Mouse (Mus musculus) embryonic facial prominence, embryonic 14.5 days (tissue): Measurements from ENCODE around the gene Slc39a11. TPM values are rescaled to one million over a fixed set of nuclear protein-coding genes. Genes with fewer than 3 reads are reported as not detected.

Experiments
- ATAC-seq: fragments of 200-750 bp; cut with Nextera tagmentation; 2 replicates; pipeline ENCODE4 v1.8.0; 2017; ENCODE audit warnings: low read depth, moderate number of reproducible peaks, moderate TSS enrichment
- DNase-seq: peaks from one replicate; pipeline ENCODE4 v3.0.0-alpha.2; 2015; ENCODE audit warnings: low spot score
- H3K27ac ChIP-seq: fragments of 300-500 bp; sonication (generic); replicated peaks from 2 replicates; pipeline ENCODE4 v1.5.1; 2014; ENCODE audit warnings: low read depth, mild to moderate bottlenecking, low read length, moderate library complexity
- H3K27me3 ChIP-seq: fragments of 300-500 bp; sonication (generic); replicated peaks from 2 replicates; pipeline ENCODE4 v1.6.1; 2014; ENCODE audit warnings: low read length; ENCODE audit not compliant: control insufficient read depth, insufficient read depth
- H3K36me3 ChIP-seq: fragments of 300-500 bp; sonication (generic); 2 replicates; pipeline ENCODE4 v1.6.1; 2014; ENCODE audit warnings: low read length, mixed read lengths; ENCODE audit not compliant: control insufficient read depth, insufficient read depth
- H3K4me1 ChIP-seq: fragments of 300-500 bp; sonication (generic); 2 replicates; pipeline ENCODE4 v1.6.1; 2014; ENCODE audit warnings: antibody characterized with exemption, low read length; ENCODE audit not compliant: control insufficient read depth, insufficient read depth
- H3K4me2 ChIP-seq: fragments of 300-500 bp; sonication (generic); 2 replicates; pipeline ENCODE4 v1.6.1; 2014; ENCODE audit warnings: low read depth, mild to moderate bottlenecking, low read length, moderate library complexity, mixed read lengths
- H3K4me3 ChIP-seq: fragments of 300-500 bp; sonication (generic); 2 replicates; pipeline ENCODE4 v1.5.1; 2014; ENCODE audit warnings: low read depth, mild to moderate bottlenecking, low read length
- H3K9ac ChIP-seq: fragments of 300-500 bp; sonication (generic); 2 replicates; pipeline ENCODE4 v1.6.1; 2014; ENCODE audit warnings: low read depth, mild to moderate bottlenecking, low read length, moderate library complexity, mixed read lengths
- H3K9me3 ChIP-seq: fragments of 300-500 bp; sonication (generic); 2 replicates; pipeline ENCODE4 v1.6.1; 2016; ENCODE audit warnings: low read length; ENCODE audit not compliant: control insufficient read depth
- WGBS: fragments of 180-500 bp; shearing (Covaris S2); extraction: QIAGEN DNeasy Blood & Tissue Kit; methylation state at CpG from one replicate; pipeline ENCODE4 v1.1.7; 2014; 5-methylcytosine and 5-hydroxymethylcytosine counted together
- polyA plus RNA-seq: library from polyadenylated mRNA; unstranded; fragments of >200 nt; fragmentation: Nextera tagmentation; extraction: Ambion mirVana; gene quantifications from 2 replicates; pipeline ENCODE4 v1.2.1, GENCODE M21; 2014

The Slc39a11 gene
- polyA plus RNA-seq, 1 experiment from 2014 or later, result 23.6 TPM

- Histone ChIP-seq H3K9ac (no peak overlapping the region), H3K4me3 (no peak overlapping the region), H3K27ac (no peak overlapping the region), H3K4me2 (no peak overlapping the region), H3K27me3 (no peaks in the 10 kb centered on the region), H3K9me3 (no peaks in the 10 kb centered on the region), H3K36me3 (no peaks in the 10 kb centered on the region), H3K4me1 (no peaks in the 10 kb centered on the region)
- WGBS, result 56% methylated on average over 17 of the region's 17 CpGs
- DNase-seq (no peak), ATAC-seq (no peak)
These were observed 179.7 kb downstream of the Slc39a11 start for GRCm38 (mm10) chr11:113469919-113470785.

GRCm38 (mm10) chr11:113468016-113468415, 181.9 kb downstream of the Slc39a11 start:
- DNase-seq (no peak), ATAC-seq (no peak; the same call in 1 of the 2 replicates)
- Histone ChIP-seq H3K4me1 (no peaks in the 10 kb centered on the region), H3K36me3 (no peaks in the 10 kb centered on the region), H3K4me2 (no peak overlapping the region), H3K27ac (no peak overlapping the region), H3K4me3 (no peak overlapping the region), H3K9ac (no peak overlapping the region), H3K9me3 (no peaks in the 10 kb centered on the region), H3K27me3 (no peaks in the 10 kb centered on the region)
- WGBS, result 64% methylated on average over 10 of the region's 10 CpGs

- H3K4me2 ChIP-seq, result no peak overlapping the region
- DNase-seq, result no peak
- no peaks in the 10 kb centered on the region for H3K36me3 ChIP-seq
- no peak overlapping the region for H3K4me3 ChIP-seq
- WGBS, result 81% methylated on average over 12 of the region's 12 CpGs
- no peak overlapping the region for H3K27ac ChIP-seq
- no peaks in the 10 kb centered on the region for H3K9me3 ChIP-seq
- H3K4me1 ChIP-seq, result no peaks in the 10 kb centered on the region
- 0 out of 2 replicates have a peak, but pooled peaks have one; percentile 17 for ATAC-seq
- H3K9ac ChIP-seq, result no peak overlapping the region
- no peaks in the 10 kb centered on the region for H3K27me3 ChIP-seq
These were observed 182.5 kb downstream of the Slc39a11 start for GRCm38 (mm10) chr11:113467313-113467811.

- DNase-seq (no peak), ATAC-seq (no peak)
- H3K4me3 ChIP-seq, result no peak overlapping the region
- H3K4me2 ChIP-seq, result no peak overlapping the region
- no peaks in the 10 kb centered on the region for H3K4me1 ChIP-seq
- 0 out of 2 replicates have a peak, but pooled peaks cover 1% of the 10 kb centered on the region for H3K9me3 ChIP-seq
- H3K27ac ChIP-seq, result no peak overlapping the region
- no peaks in the 10 kb centered on the region for H3K27me3 ChIP-seq
- H3K36me3 ChIP-seq, result no peaks in the 10 kb centered on the region
- WGBS, result 88% methylated on average over 2 of the region's 2 CpGs
- H3K9ac ChIP-seq, result no peak overlapping the region
These were observed 189.8 kb downstream of the Slc39a11 start for GRCm38 (mm10) chr11:113460118-113460517.

- Histone ChIP-seq H3K4me1 (no peaks in the 10 kb centered on the region), H3K4me2 (no peak overlapping the region), H3K36me3 (no peaks in the 10 kb centered on the region), H3K27me3 (no peaks in the 10 kb centered on the region), H3K4me3 (no peak overlapping the region), H3K9me3 (0 out of 2 replicates have a peak, but pooled peaks cover 3% of the 10 kb centered on the region), H3K27ac (no peak overlapping the region), H3K9ac (no peak overlapping the region)
- DNase-seq, result no peak
- ATAC-seq, result no peak
- WGBS, result 67% methylated on average over 15 of the region's 15 CpGs
These were observed 191.2 kb downstream of the Slc39a11 start for GRCm38 (mm10) chr11:113458582-113459210.

- 0 out of 2 replicates have a peak, but pooled peaks cover 3% of the 10 kb centered on the region for H3K9me3 ChIP-seq
- H3K9ac ChIP-seq, result no peak overlapping the region
- no peak overlapping the region for H3K4me3 ChIP-seq
- no peaks in the 10 kb centered on the region for H3K27me3 ChIP-seq
- WGBS, result 18% methylated on average over 16 of the region's 16 CpGs
- no peak overlapping the region for H3K27ac ChIP-seq
- no peak for DNase-seq
- H3K4me2 ChIP-seq, result no peak overlapping the region
- H3K4me1 ChIP-seq, result peaks cover 6% of the 10 kb centered on the region; the same call in 1 of the 2 replicates
- no peak for ATAC-seq
- H3K36me3 ChIP-seq, result no peaks in the 10 kb centered on the region
These were observed 196.9 kb downstream of the Slc39a11 start for GRCm38 (mm10) chr11:113452861-113453568.

GRCm38 (mm10) chr11:113451301-113451700, 198.6 kb downstream of the Slc39a11 start:
- no peaks in the 10 kb centered on the region for H3K27me3 ChIP-seq
- ATAC-seq (no peak), DNase-seq (no peak)
- no peak overlapping the region for H3K27ac ChIP-seq
- 0 out of 2 replicates have a peak, but pooled peaks cover 3% of the 10 kb centered on the region for H3K9me3 ChIP-seq
- no peak overlapping the region for H3K4me2 ChIP-seq
- no peak overlapping the region for H3K9ac ChIP-seq
- H3K4me3 ChIP-seq, result no peak overlapping the region
- H3K36me3 ChIP-seq, result no peaks in the 10 kb centered on the region
- H3K4me1 ChIP-seq, result peaks cover 6% of the 10 kb centered on the region; the same call in 1 of the 2 replicates
- WGBS, result 62% methylated on average over 10 of the region's 10 CpGs

GRCm38 (mm10) chr11:113450665-113451064, 199.2 kb downstream of the Slc39a11 start:
- DNase-seq (no peak), ATAC-seq (no peak)
- WGBS, result 73% methylated on average over 4 of the region's 4 CpGs
- Histone ChIP-seq H3K27me3 (no peaks in the 10 kb centered on the region), H3K4me2 (no peak overlapping the region), H3K36me3 (no peaks in the 10 kb centered on the region), H3K9ac (no peak overlapping the region), H3K4me1 (peaks cover 6% of the 10 kb centered on the region; the same call in 1 of the 2 replicates), H3K9me3 (0 out of 2 replicates have a peak, but pooled peaks cover 7% of the 10 kb centered on the region), H3K4me3 (no peak overlapping the region), H3K27ac (no peak overlapping the region)
